Mouse (Mus musculus): Measurements from ENCODE around the gene Zbtb49. TPM values are rescaled to one million over a fixed set of nuclear protein-coding genes. Genes with fewer than 3 reads are reported as not detected.

Zbtb49 gene
- polyA plus RNA-seq (2016; fragmentation: Nextera tagmentation; extraction: Ambion mirVana): 16.0 and 18.0 TPM in 2 replicates

GRCm38 (mm10) chr5:38220328-38220912 lies at the start of gene Zbtb49, which contains the start of gene Lyar:
Zbtb49 (minus strand) TSS chr5:38220457.
Lyar (plus strand) TSS chr5:38220470.
- Histone ChIP-seq H3K27ac (peak within 1 kb of the TSS; percentile 91), H3K36me3 (replicated peaks) (peaks cover 42% of the 10 kb centered on the region), H3K4me3 (peak within 1 kb of the TSS; percentile 87), H3K4me1 (peaks cover 31% of the 10 kb centered on the region), H3K27me3 (ENCODE audit: poor library complexity, severe bottlenecking) (no peaks in the 10 kb centered on the region), H3K9me3 (no peaks in the 10 kb centered on the region)
- WGBS: under 1% methylated on average over 55 of the region's 55 CpGs
- peak; percentile 93 for DNase-seq (ENCODE audit: extremely low spot score, low spot score)

DNA sequence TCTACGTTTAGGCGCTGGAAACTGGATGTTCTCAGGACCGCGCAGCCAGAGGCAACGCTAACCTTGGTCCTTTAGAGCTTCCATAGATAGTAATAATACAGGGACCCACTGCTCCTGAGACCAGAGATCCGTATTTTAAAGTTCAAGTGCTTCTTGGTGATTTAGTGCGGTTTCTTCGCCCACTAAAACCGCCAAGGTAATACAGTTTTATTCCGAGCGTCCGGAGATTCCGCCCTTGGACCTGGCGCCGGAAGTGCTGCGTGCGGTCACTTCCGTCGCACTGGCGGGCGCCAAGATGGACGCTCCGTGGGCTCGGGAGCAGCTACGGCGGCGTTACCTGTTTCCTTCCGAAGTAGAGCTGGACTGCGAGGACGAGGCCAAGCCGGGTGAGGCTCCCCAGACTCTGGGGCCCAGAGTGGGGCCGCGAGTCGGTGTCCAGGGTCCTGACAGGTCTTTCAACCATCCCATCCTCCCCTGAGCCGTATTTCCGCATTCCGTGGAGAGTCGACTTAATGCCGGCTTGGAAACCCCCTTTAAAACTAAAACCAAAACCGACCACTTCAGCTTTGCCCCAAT lies 39.9 kb upstream of the Zbtb49 start, which contains the start of gene Tmem128:
Tmem128 (plus strand) TSS at position 79 of the 576 bp plus-strand sequence.
- H3K36me3 ChIP-seq (replicated peaks): peaks cover 35% of the 10 kb centered on the region
- H3K27me3 ChIP-seq (ENCODE audit: poor library complexity, severe bottlenecking): 0 out of 2 replicates have a peak, but pooled peaks cover 6% of the 10 kb centered on the region
- H3K27ac ChIP-seq: peak within 1 kb of the TSS; percentile 88
- H3K4me3 ChIP-seq: peak within 1 kb of the TSS; percentile 71
- peaks cover 20% of the 10 kb centered on the region for H3K4me1 ChIP-seq
- DNase-seq (ENCODE audit: extremely low spot score, low spot score): peak; percentile 64
- H3K9me3 ChIP-seq: no peaks in the 10 kb centered on the region
- WGBS: under 1% methylated on average over 40 of the region's 40 CpGs

DNA sequence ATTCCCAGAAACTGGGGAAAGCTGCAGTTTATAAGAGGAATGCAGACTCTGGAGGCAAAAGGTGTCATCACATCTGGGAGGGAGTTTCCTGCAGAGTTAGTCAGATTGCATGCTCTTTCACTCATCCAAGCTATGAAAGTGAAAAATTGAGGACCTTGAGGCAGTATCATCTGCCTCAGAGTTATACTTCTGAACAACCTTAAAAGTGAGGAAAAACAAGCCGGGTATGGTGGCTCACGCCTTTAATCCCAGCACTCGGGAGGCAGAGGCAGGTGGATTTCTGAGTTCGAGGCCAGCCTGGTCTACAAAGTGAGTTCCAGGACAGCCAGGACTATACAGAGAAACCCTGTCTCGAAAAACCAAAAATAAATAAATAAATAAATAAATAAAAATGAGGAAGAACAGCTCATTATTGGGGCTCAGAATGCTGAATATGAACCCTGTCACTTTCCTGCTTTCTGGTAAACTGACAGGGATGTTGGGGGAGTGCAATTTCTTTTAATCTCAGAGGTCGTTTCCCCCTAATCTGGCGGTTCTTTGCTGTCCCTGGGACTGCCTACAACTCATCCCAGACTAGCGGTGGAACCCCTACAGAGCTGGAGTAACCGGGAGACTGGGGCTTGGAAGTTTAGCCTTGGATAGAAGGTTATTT lies 39.3 kb upstream of the Zbtb49 start:
- no peaks in the 10 kb centered on the region for H3K9me3 ChIP-seq
- no peak for DNase-seq (ENCODE audit: extremely low spot score, low spot score)
- H3K27me3 ChIP-seq (ENCODE audit: poor library complexity, severe bottlenecking): 0 out of 2 replicates have a peak, but pooled peaks cover 6% of the 10 kb centered on the region

DNA sequence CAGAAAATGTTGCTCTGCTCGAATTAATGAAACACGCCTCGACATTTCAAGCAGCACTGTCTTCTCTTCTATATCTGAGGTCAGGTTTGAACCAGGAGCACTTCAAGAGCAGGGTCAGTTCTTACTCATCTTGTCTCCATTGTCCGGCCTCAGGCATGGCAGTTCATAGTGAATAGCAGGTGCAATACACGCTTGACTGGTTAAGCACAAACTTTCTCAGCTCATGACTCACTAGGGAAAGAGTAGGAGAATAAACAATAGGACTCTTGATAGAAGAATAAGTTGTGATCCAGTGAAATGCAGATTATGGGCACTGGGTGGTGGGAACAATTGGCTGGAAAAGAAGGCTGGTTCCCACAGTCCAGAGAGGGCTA lies 38.5 kb upstream of the Zbtb49 start:
- Histone ChIP-seq H3K4me1 (peaks cover 20% of the 10 kb centered on the region), H3K27me3 (ENCODE audit: poor library complexity, severe bottlenecking) (0 out of 2 replicates have a peak, but pooled peaks cover 6% of the 10 kb centered on the region), H3K27ac (no peak overlapping the region), H3K9me3 (no peaks in the 10 kb centered on the region), H3K4me3 (no peak overlapping the region), H3K36me3 (replicated peaks) (peaks cover 20% of the 10 kb centered on the region)
- DNase-seq (ENCODE audit: extremely low spot score, low spot score): no peak
- WGBS: 88% methylated on average over 5 of the region's 5 CpGs

More for the DNA sequence above, 39.3 kb upstream of the Zbtb49 start:
- H3K4me3 ChIP-seq: peak overlapping the region; percentile 71
- H3K27ac ChIP-seq: peak overlapping the region; percentile 88
- peaks cover 29% of the 10 kb centered on the region for H3K36me3 ChIP-seq (replicated peaks)
- WGBS: 47% methylated on average over 9 of the region's 9 CpGs
- peaks cover 20% of the 10 kb centered on the region for H3K4me1 ChIP-seq

- DNase-seq (ENCODE audit: extremely low spot score, low spot score): no peak
- WGBS: 78% methylated on average over 8 of the region's 8 CpGs
- Histone ChIP-seq H3K4me1 (peaks cover 20% of the 10 kb centered on the region), H3K9me3 (no peaks in the 10 kb centered on the region), H3K4me3 (no peak overlapping the region), H3K36me3 (replicated peaks) (peaks cover 15% of the 10 kb centered on the region), H3K27me3 (ENCODE audit: poor library complexity, severe bottlenecking) (0 out of 2 replicates have a peak, but pooled peaks cover 6% of the 10 kb centered on the region), H3K27ac (no peak overlapping the region)
These were observed 37.9 kb upstream of the Zbtb49 start for GRCm38 (mm10) chr5:38258034-38258772.

GRCm38 (mm10) chr5:38256551-38256950 lies 36.3 kb upstream of the Zbtb49 start:
- Histone ChIP-seq H3K27me3 (ENCODE audit: poor library complexity, severe bottlenecking) (0 out of 2 replicates have a peak, but pooled peaks cover 6% of the 10 kb centered on the region), H3K4me3 (no peak overlapping the region), H3K27ac (no peak overlapping the region), H3K9me3 (no peaks in the 10 kb centered on the region), H3K36me3 (replicated peaks) (no peaks in the 10 kb centered on the region), H3K4me1 (peaks cover 20% of the 10 kb centered on the region)
- no peak for DNase-seq (ENCODE audit: extremely low spot score, low spot score)
- WGBS: 86% methylated on average over 1 of the region's 1 CpGs

GRCm38 (mm10) chr5:38255644-38256043 lies 35.4 kb upstream of the Zbtb49 start:
- no peak overlapping the region for H3K4me3 ChIP-seq
- H3K27me3 ChIP-seq (ENCODE audit: poor library complexity, severe bottlenecking): 0 out of 2 replicates have a peak, but pooled peaks cover 6% of the 10 kb centered on the region
- no peak overlapping the region for H3K27ac ChIP-seq
- no peaks in the 10 kb centered on the region for H3K36me3 ChIP-seq (replicated peaks)
- no peaks in the 10 kb centered on the region for H3K9me3 ChIP-seq
- H3K4me1 ChIP-seq: peaks cover 11% of the 10 kb centered on the region
- DNase-seq (ENCODE audit: extremely low spot score, low spot score): no peak
- WGBS: 85% methylated on average over 3 of the region's 3 CpGs

DNA sequence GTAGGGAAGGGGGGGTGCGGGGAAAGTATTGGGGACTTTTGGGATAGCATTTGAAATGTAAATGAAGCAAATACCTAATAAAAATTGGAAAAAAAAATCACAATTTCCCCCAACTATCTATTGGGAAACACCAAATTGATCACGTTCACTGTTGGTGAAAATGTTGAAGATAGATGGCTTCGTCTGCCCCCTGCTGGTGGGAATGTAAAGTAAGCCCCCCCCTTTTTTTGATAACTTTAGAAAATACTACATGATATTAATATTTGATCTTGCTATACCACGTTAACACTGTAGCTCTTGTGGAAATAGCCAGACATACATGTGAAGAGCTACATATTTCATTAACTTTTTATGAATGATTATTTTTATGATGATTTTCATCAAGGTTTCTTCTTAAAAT lies 34.9 kb upstream of the Zbtb49 start:
- Histone ChIP-seq H3K4me1 (peaks cover 11% of the 10 kb centered on the region), H3K4me3 (no peak overlapping the region), H3K27ac (no peak overlapping the region), H3K27me3 (ENCODE audit: poor library complexity, severe bottlenecking) (0 out of 2 replicates have a peak, but pooled peaks cover 6% of the 10 kb centered on the region), H3K36me3 (replicated peaks) (no peaks in the 10 kb centered on the region), H3K9me3 (no peaks in the 10 kb centered on the region)
- 45% methylated on average over 4 of the region's 4 CpGs for WGBS
- no peak for DNase-seq (ENCODE audit: extremely low spot score, low spot score)

DNA sequence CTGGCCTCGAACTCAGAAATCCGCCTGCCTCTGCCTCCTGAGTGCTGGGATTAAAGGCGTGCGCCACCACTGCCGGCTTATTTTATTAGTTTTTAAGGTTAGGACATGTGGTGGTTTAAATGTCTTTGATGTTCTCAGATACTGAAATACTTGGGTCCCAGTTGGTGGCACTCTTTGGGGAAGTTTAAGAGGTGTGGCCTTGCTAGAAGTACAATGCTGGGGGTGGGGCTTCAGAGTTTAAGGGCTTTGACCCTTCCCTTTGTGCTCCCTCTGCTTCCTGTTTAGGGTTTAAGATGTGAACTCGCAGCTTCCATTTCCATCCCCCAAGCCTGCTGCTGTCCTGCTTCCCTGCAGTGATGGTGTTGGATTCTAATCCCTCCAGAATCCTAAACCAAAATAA lies 21.7 kb upstream of the Zbtb49 start:
- DNase-seq (ENCODE audit: extremely low spot score, low spot score): no peak
- peaks cover 11% of the 10 kb centered on the region for H3K4me1 ChIP-seq
- H3K4me3 ChIP-seq: no peak overlapping the region
- peaks cover under 1% of the 10 kb centered on the region; the same call in 1 of the 2 replicates for H3K9me3 ChIP-seq
- H3K36me3 ChIP-seq (replicated peaks): peaks cover 2% of the 10 kb centered on the region
- H3K27ac ChIP-seq: no peak overlapping the region
- 84% methylated on average over 6 of the region's 6 CpGs for WGBS
- peaks cover 24% of the 10 kb centered on the region for H3K27me3 ChIP-seq (ENCODE audit: poor library complexity, severe bottlenecking)

GRCm38 (mm10) chr5:38241473-38241834 lies 21.2 kb upstream of the Zbtb49 start:
- DNase-seq (ENCODE audit: extremely low spot score, low spot score): no peak
- Histone ChIP-seq H3K9me3 (peaks cover 5% of the 10 kb centered on the region; the same call in 1 of the 2 replicates), H3K27me3 (ENCODE audit: poor library complexity, severe bottlenecking) (peaks cover 24% of the 10 kb centered on the region), H3K27ac (no peak overlapping the region), H3K36me3 (replicated peaks) (peaks cover 7% of the 10 kb centered on the region), H3K4me3 (no peak overlapping the region), H3K4me1 (peaks cover 11% of the 10 kb centered on the region)
- 87% methylated on average over 3 of the region's 3 CpGs for WGBS

GRCm38 (mm10) chr5:38240727-38241472 lies 20.6 kb upstream of the Zbtb49 start:
- WGBS: 45% methylated on average over 5 of the region's 5 CpGs
- DNase-seq (ENCODE audit: extremely low spot score, low spot score): no peak
- Histone ChIP-seq H3K36me3 (replicated peaks) (peaks cover 13% of the 10 kb centered on the region), H3K4me3 (no peak overlapping the region), H3K27ac (no peak overlapping the region), H3K4me1 (peaks cover 11% of the 10 kb centered on the region), H3K27me3 (ENCODE audit: poor library complexity, severe bottlenecking) (peaks cover 24% of the 10 kb centered on the region), H3K9me3 (peaks cover 5% of the 10 kb centered on the region; the same call in 1 of the 2 replicates)

- Histone ChIP-seq H3K27ac (no peak overlapping the region), H3K4me3 (no peak overlapping the region), H3K27me3 (ENCODE audit: poor library complexity, severe bottlenecking) (peaks cover 24% of the 10 kb centered on the region), H3K36me3 (replicated peaks) (peaks cover 56% of the 10 kb centered on the region), H3K9me3 (peaks cover 5% of the 10 kb centered on the region; the same call in 1 of the 2 replicates), H3K4me1 (peaks cover 11% of the 10 kb centered on the region)
- 93% methylated on average over 2 of the region's 2 CpGs for whole genome bisulfite sequencing
- no peak for DNase-seq (ENCODE audit: extremely low spot score, low spot score)
These were observed 16.4 kb upstream of the Zbtb49 start for GRCm38 (mm10) chr5:38236627-38237026.

Data from forebrain, embryonic 10.5 days (tissue).